Mouse (Mus musculus) G1E (cell line): ENCODE results near the gene Zfp541. TPM values are rescaled to one million over a fixed set of nuclear protein-coding genes. Genes with fewer than 3 reads are reported as not detected.

Experiments used
- ATAC-seq: 2 replicates; pipeline ENCODE4 v1.8.0; 2016; ENCODE audit warnings: mild to moderate bottlenecking; ENCODE audit not compliant: insufficient number of reproducible peaks, poor library complexity, low FRiP score, severe bottlenecking; ENCODE audit errors: extremely low read depth
- DNase-seq: peaks from one replicate; pipeline ENCODE4 v3.0.0; 2012; ENCODE audit warnings: low spot score
- H3K27me3 ChIP-seq: 2 replicates; pipeline ENCODE4 v1.6.1; 2012; ENCODE audit warnings: mild to moderate bottlenecking, low read length, inconsistent platforms; ENCODE audit not compliant: insufficient read depth
- H3K36me3 ChIP-seq: replicated peaks from 2 replicates; pipeline ENCODE3; 2012; ENCODE audit warnings: mild to moderate bottlenecking, inconsistent platforms
- H3K4me1 ChIP-seq: 2 replicates; pipeline ENCODE4 v1.6.1; 2012; ENCODE audit warnings: low read depth, low read length, inconsistent platforms, mixed read lengths; ENCODE audit not compliant: insufficient read depth
- H3K4me3 ChIP-seq: 2 replicates; pipeline ENCODE4 v1.5.1; 2012; ENCODE audit warnings: low read depth, mild to moderate bottlenecking, inconsistent platforms, low read length, moderate library complexity, mixed read lengths
- H3K9me3 ChIP-seq: replicated peaks from 2 replicates; pipeline ENCODE4 v1.6.1; 2012; ENCODE audit warnings: inconsistent platforms
- CTCF ChIP-seq: IDR thresholded peaks from 2 replicates; pipeline ENCODE4 v1.5.1; 2012; ENCODE audit warnings: low read depth, low read length, inconsistent platforms, mixed read lengths
- GATA1 ChIP-seq: IDR thresholded peaks from 2 replicates; pipeline ENCODE4 v1.6.1; 2012; ENCODE audit warnings: borderline replicate concordance, low read length, inconsistent platforms, mixed read lengths
- GATA2 ChIP-seq: IDR thresholded peaks from 2 replicates; pipeline ENCODE4 v1.6.1; 2012; ENCODE audit warnings: low read depth, low read length, inconsistent platforms, borderline replicate concordance
- POLR2AphosphoS5 ChIP-seq: IDR thresholded peaks from 2 replicates; pipeline ENCODE4 v1.6.1; 2012; ENCODE audit warnings: low read depth, low read length, inconsistent platforms; ENCODE audit not compliant: insufficient replicate concordance
- TAL1 ChIP-seq: conservative IDR thresholded peaks from 2 replicates; pipeline ENCODE4 v1.6.1; 2012; ENCODE audit warnings: low read depth, low read length, inconsistent platforms, mixed read lengths
- polyA plus RNA-seq: library from polyadenylated mRNA; stranded (reverse); fragments of >175 nt; gene quantifications from 2 replicates; pipeline ENCODE4 v1.2.3, GENCODE M21; 2012
- total RNA-seq, 2 experiments: library from RNA; stranded (forward) in 1 of 2; stranded (reverse) in 1 of 2; fragments of 200-1000 nt in 1 of 2; fragments of >200 nt in 1 of 2; fragmentation: Nextera tagmentation in 1 of 2; gene quantifications; 2 replicates each; pipeline ENCODE4 v1.2.3; 2014 to 2017

Gene Zfp541
- total RNA-seq (2014; fragmentation: Nextera tagmentation) (not detected in 2 replicates), total RNA-seq (2017) (under 0.01 TPM in 1 of 2 replicates, not detected in the other), polyA plus RNA-seq (not detected in 2 replicates)

GRCm38 (mm10) chr7:16061219-16062098, at the start of gene Zfp541:
Zfp541 (plus strand) TSS chr7:16061814.
- no peak for TF ChIP-seq CTCF
- no peak for TF ChIP-seq GATA2
- TF ChIP-seq TAL1 = no peak
- no peak for TF ChIP-seq GATA1
- no peak for TF ChIP-seq POLR2AphosphoS5

GRCm38 (mm10) chr7:16012576-16013263, 48.9 kb upstream of the Zfp541 start:
- peaks cover 5% of the 10 kb centered on the region; the same call in 1 of the 2 replicates for H3K4me1 ChIP-seq
- H3K36me3 ChIP-seq = peaks cover 56% of the 10 kb centered on the region
- ATAC-seq = no peak; the same call in 1 of the 2 replicates

More at GRCm38 (mm10) chr7:16061219-16062098, at the start of gene Zfp541:
- ATAC-seq (no peak), DNase-seq (no peak)
- no peak within 1 kb of the TSS for H3K4me3 ChIP-seq
- H3K27me3 ChIP-seq = peaks cover 11% of the 10 kb centered on the region
- peaks cover 7% of the 10 kb centered on the region; the same call in 1 of the 2 replicates for H3K9me3 ChIP-seq
- H3K36me3 ChIP-seq = no peaks in the 10 kb centered on the region
- H3K4me1 ChIP-seq = no peaks in the 10 kb centered on the region

GRCm38 (mm10) chr7:16013722-16014275, 47.8 kb upstream of the Zfp541 start:
- peaks cover 54% of the 10 kb centered on the region for H3K36me3 ChIP-seq
- no peaks in the 10 kb centered on the region for H3K9me3 ChIP-seq
- DNase-seq = no peak
- no peak for TF ChIP-seq GATA2
- no peak for TF ChIP-seq TAL1
- no peak for TF ChIP-seq POLR2AphosphoS5
- TF ChIP-seq GATA1 = no peak
- no peak for TF ChIP-seq CTCF
- no peak overlapping the region for H3K4me3 ChIP-seq
- no peak for ATAC-seq
- peaks cover 13% of the 10 kb centered on the region for H3K4me1 ChIP-seq
- no peaks in the 10 kb centered on the region for H3K27me3 ChIP-seq

More at GRCm38 (mm10) chr7:16012576-16013263, 48.9 kb upstream of the Zfp541 start:
- TF ChIP-seq TAL1 (no peak), CTCF (peak; percentile 68)
- Histone ChIP-seq H3K27me3 (no peaks in the 10 kb centered on the region), H3K9me3 (no peaks in the 10 kb centered on the region), H3K4me3 (no peak overlapping the region)
- no peak for DNase-seq

- ATAC-seq = no peak
- no peak for DNase-seq
- H3K4me1 ChIP-seq = peaks cover 21% of the 10 kb centered on the region
- H3K36me3 ChIP-seq = peaks cover 54% of the 10 kb centered on the region
- no peaks in the 10 kb centered on the region for H3K9me3 ChIP-seq
- no peak for TF ChIP-seq CTCF
- TF ChIP-seq GATA1 = no peak
- TF ChIP-seq POLR2AphosphoS5 = no peak
- no peak for TF ChIP-seq TAL1
- no peak for TF ChIP-seq GATA2
- H3K27me3 ChIP-seq = no peaks in the 10 kb centered on the region
- no peak overlapping the region for H3K4me3 ChIP-seq
These were observed 47.0 kb upstream of the Zfp541 start for GRCm38 (mm10) chr7:16014521-16015175.

GRCm38 (mm10) chr7:16015384-16015783, 46.2 kb upstream of the Zfp541 start:
- Histone ChIP-seq H3K9me3 (no peaks in the 10 kb centered on the region), H3K4me3 (no peak overlapping the region), H3K27me3 (no peaks in the 10 kb centered on the region), H3K36me3 (peaks cover 56% of the 10 kb centered on the region), H3K4me1 (peaks cover 23% of the 10 kb centered on the region)
- no peak for TF ChIP-seq GATA1
- TF ChIP-seq TAL1 = no peak
- DNase-seq = no peak
- ATAC-seq = no peak
